Mouse (Mus musculus) urinary bladder, adult 2 months (tissue): Measurements from ENCODE around the gene Gm3839. TPM values are rescaled to one million over a fixed set of nuclear protein-coding genes. Genes with fewer than 3 reads are reported as not detected.
"Not testable (repeated sequence)": the region's sequence is repeated elsewhere in the genome, so short reads cannot be mapped to it uniquely, and the experiment has no call there.

Source experiments
- DNase-seq: peaks from one replicate; pipeline ENCODE4 v3.0.0; 2022; ENCODE audit warnings: low spot score
- polyA plus RNA-seq: library from polyadenylated mRNA; depleted of rRNA; stranded (reverse); fragments of >200 nt; gene quantifications from 2 replicates; pipeline ENCODE4 v1.2.3, GENCODE M21; 2012; rRNA removed

The Gm3839 gene
- polyA plus RNA-seq = 0.44 and 0.47 TPM in 2 replicates

DNA sequence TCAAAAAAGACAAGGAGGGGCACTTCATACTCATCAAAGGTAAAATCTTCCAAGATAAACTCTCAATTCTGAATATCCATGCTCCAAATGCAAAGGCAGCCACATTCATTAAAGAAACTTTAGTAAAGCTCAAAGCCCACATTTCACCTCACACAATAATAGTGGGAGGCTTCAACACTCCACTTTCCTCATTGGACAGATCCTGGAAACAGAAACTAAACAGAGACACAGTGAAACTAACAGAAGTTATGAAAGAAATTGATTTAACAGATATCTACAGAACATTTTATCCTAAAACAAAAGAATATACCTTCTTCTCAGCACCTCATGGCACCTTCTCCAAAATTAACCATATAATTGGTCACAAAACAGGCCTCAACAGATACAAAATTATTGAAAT is at the start of gene Gm3839:
Gene Gm3839, minus strand, starts transcription at position 101 of the 400 bp plus-strand sequence.
- DNase-seq = not testable (repeated sequence)

GRCm38 (mm10) chr14:11405661-11406060 is 49.1 kb upstream of the Gm3839 start:
- no peak for DNase-seq

GRCm38 (mm10) chr14:11377846-11378245 is 21.3 kb upstream of the Gm3839 start:
- DNase-seq = no peak

GRCm38 (mm10) chr14:11375225-11375624 is 18.7 kb upstream of the Gm3839 start:
- no peak for DNase-seq

GRCm38 (mm10) chr14:11346086-11346485 is 10.4 kb downstream of the Gm3839 start:
- no peak for DNase-seq

GRCm38 (mm10) chr14:11329993-11330392 is 26.5 kb downstream of the Gm3839 start:
- no peak for DNase-seq

DNA sequence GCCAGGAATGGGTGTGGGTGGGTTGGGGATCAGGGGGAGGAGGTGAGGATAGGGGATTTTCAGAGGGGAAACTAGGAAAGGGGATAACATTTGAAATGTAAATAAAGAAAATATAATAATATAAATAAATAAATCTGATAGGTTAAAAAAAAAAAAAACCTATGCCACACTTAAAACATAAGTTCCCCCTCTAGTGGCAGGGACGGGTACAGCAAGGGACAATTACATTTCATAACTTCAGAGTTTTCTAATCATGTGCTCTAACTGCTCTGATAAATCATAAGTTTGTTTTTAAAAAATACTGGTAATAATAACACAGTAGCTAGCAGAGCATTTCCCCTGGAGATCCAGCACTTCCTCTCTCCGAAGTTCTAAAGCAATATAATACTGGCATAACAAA is 49.4 kb downstream of the Gm3839 start:
- DNase-seq = no peak

GRCm38 (mm10) chr14:11287956-11288355 is 68.6 kb downstream of the Gm3839 start:
- DNase-seq = not testable (repeated sequence)

DNA sequence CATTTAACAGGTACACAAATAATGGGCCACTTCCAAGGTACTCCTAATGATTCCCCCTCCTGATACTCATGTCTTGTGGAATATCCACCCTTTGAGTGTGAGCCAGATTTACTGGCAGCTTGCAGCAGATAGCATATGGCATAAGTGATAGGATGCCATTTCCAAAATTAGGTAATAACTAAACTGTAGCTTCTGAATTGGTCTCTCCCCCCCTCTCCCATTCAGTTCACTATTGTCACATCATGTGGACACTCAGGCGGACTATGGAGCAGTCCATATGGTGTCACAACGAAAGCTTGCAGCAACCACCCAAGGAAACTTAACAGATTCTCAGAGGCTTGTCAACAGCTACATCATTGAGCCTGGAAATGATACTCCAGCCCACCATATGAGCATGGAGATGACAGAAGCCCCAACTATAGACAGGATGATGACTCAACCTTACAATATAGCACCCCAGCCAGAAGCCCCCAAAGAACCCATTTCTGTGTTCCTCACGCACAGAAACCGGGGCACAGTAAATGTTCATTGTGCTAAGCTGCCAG is 99.3 kb downstream of the Gm3839 start:
- DNase-seq = no peak

GRCm38 (mm10) chr14:11248053-11248452 is 108.5 kb downstream of the Gm3839 start:
- no peak for DNase-seq

- DNase-seq = no peak
Measured at GRCm38 (mm10) chr14:11244546-11244945, 112.0 kb downstream of the Gm3839 start.

DNA sequence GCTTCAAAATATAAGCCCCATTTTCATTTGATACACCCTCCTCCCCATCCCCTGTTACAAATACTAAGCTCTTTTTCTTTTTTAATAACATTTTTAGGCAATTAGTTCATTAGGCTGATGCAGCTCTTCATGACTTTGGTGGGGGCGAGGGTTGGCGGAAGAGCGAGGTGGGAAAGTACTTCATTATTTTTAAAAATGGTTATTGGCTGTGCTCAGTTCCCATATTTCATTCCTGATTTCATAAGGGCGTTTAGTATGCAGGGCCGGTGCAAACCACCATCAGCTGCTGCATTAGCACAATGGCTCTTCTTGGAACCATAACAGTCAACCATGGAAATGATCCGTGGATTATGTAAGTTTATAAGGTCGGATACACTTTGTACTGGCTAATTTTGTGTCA is 124.4 kb downstream of the Gm3839 start:
- no peak for DNase-seq

Other genes with a start within 250 kb of the Gm3839 start
- 7.3 and 9.1 TPM in 2 replicates for gene Fhit, start 194.7 kb downstream of the Gm3839 start, polyA plus RNA-seq
- gene Ptprg, start 196.8 kb upstream of the Gm3839 start, polyA plus RNA-seq = 11.6 and 16.2 TPM in 2 replicates